Mouse (Mus musculus): ENCODE measurements around the gene Olfr815. TPM values are rescaled to one million over a fixed set of nuclear protein-coding genes. Genes with fewer than 3 reads are reported as not detected.
"Not testable (repeated sequence)": the region's sequence is repeated elsewhere in the genome, so short reads cannot be mapped to it uniquely, and the experiment has no call there.

Gene Olfr815
- polyA plus RNA-seq (2017; shearing (Covaris generic)): not detected

- ATAC-seq: not testable (repeated sequence)
Measured at GRCm38 (mm10) chr10:129905767-129906166, at the start of gene Olfr815. Olfr815 (minus strand) TSS chr10:129905867.

GRCm38 (mm10) chr10:129949000-129949399 lies 43.3 kb upstream of the Olfr815 start, which contains the start of gene Olfr818:
Olfr818 (minus strand) TSS chr10:129949100.
- no peak for ATAC-seq

- ATAC-seq: no peak
Measured at GRCm38 (mm10) chr10:129915497-129915896, 9.8 kb upstream of the Olfr815 start, which contains the start of gene Olfr816. Olfr816 (minus strand) TSS chr10:129915597.

- ATAC-seq: no peak
Measured at GRCm38 (mm10) chr10:129885934-129886333, 19.7 kb downstream of the Olfr815 start.

GRCm38 (mm10) chr10:129885496-129885895 lies 20.2 kb downstream of the Olfr815 start:
- ATAC-seq: not testable (repeated sequence)

GRCm38 (mm10) chr10:129879751-129880150 lies 25.9 kb downstream of the Olfr815 start, which contains the start of gene Olfr814:
Olfr814 (minus strand) TSS chr10:129879851.
- ATAC-seq: not testable (repeated sequence)

- ATAC-seq: no peak
Measured at GRCm38 (mm10) chr10:129855067-129855466, 50.6 kb downstream of the Olfr815 start, which contains the start of gene Olfr813. Olfr813 (plus strand) TSS chr10:129855367.

Other genes with a start within 250 kb of the Olfr815 start
- not detected for gene Olfr800, start 248.2 kb downstream of the Olfr815 start, polyA plus RNA-seq (2017; shearing (Covaris generic))
- gene Olfr801, start 232.0 kb downstream of the Olfr815 start, polyA plus RNA-seq (2017; shearing (Covaris generic)): not detected
- gene Olfr802, start 217.7 kb downstream of the Olfr815 start, polyA plus RNA-seq (2017; shearing (Covaris generic)): not detected
- not detected for gene Olfr803, start 211.6 kb downstream of the Olfr815 start, polyA plus RNA-seq (2017; shearing (Covaris generic))
- not detected for gene Olfr804, start 202.7 kb downstream of the Olfr815 start, polyA plus RNA-seq (2017; shearing (Covaris generic))
- under 1 TPM in 1 of 2 experiments, not detected in 1; 0.24 TPM for gene Olfr805, start 176.5 kb downstream of the Olfr815 start, polyA plus RNA-seq (2017; shearing (Covaris generic))
- not detected for gene Olfr806, start 163.9 kb downstream of the Olfr815 start, polyA plus RNA-seq (2017; shearing (Covaris generic))
- gene Olfr807, start 148.1 kb downstream of the Olfr815 start, polyA plus RNA-seq (2017; shearing (Covaris generic)): not detected
- gene Olfr808, start 140.4 kb downstream of the Olfr815 start, polyA plus RNA-seq (2017; shearing (Covaris generic)): not detected
- gene Olfr809, start 131.2 kb downstream of the Olfr815 start, polyA plus RNA-seq (2017; shearing (Covaris generic)): not detected
- gene Olfr810, start 111.0 kb downstream of the Olfr815 start, polyA plus RNA-seq (2017; shearing (Covaris generic)): not detected
- not detected for gene Olfr811, start 101.5 kb downstream of the Olfr815 start, polyA plus RNA-seq (2017; shearing (Covaris generic))
- not detected for gene Olfr812, start 59.8 kb downstream of the Olfr815 start, polyA plus RNA-seq (2017; shearing (Covaris generic))
- not detected for gene Olfr813, start 50.5 kb downstream of the Olfr815 start, polyA plus RNA-seq (2017; shearing (Covaris generic))
- gene Olfr814, start 26.0 kb downstream of the Olfr815 start, polyA plus RNA-seq (2017; shearing (Covaris generic)): under 1 TPM in 1 of 2 experiments, not detected in 1; 0.15 TPM
- gene Olfr816, start 9.7 kb upstream of the Olfr815 start, polyA plus RNA-seq (2017; shearing (Covaris generic)): under 1 TPM in 1 of 2 experiments, not detected in 1; 0.25 TPM
- gene Olfr818, start 43.2 kb upstream of the Olfr815 start, polyA plus RNA-seq (2017; shearing (Covaris generic)): not detected
- gene Olfr819, start 61.4 kb upstream of the Olfr815 start, polyA plus RNA-seq (2017; shearing (Covaris generic)): not detected
- gene Olfr247, start 70.3 kb upstream of the Olfr815 start, polyA plus RNA-seq (2017; shearing (Covaris generic)): not detected
- gene Gm10310, start 79.2 kb upstream of the Olfr815 start, polyA plus RNA-seq (2017; shearing (Covaris generic)): not detected
- gene Olfr820, start 106.8 kb upstream of the Olfr815 start, polyA plus RNA-seq (2017; shearing (Covaris generic)): not detected
- gene Olfr821, start 124.5 kb upstream of the Olfr815 start, polyA plus RNA-seq (2017; shearing (Covaris generic)): not detected
- under 1 TPM in 1 of 2 experiments, not detected in 1; 0.33 TPM for gene Olfr822, start 165.3 kb upstream of the Olfr815 start, polyA plus RNA-seq (2017; shearing (Covaris generic))
- not detected for gene Olfr823, start 209.5 kb upstream of the Olfr815 start, polyA plus RNA-seq (2017; shearing (Covaris generic))
- not detected for gene Olfr824, start 224.1 kb upstream of the Olfr815 start, polyA plus RNA-seq (2017; shearing (Covaris generic))

All from activated CD4-positive, CD25-positive, alpha-beta regulatory T cell, adult 4 months (primary cell).